Mouse (Mus musculus) cortical plate, adult 2 months (tissue): ENCODE data around the gene Nat9.

Experiments
- CTCF ChIP-seq: fragments of 200-500 bp; IDR thresholded peaks from 2 replicates; pipeline ENCODE4 v1.5.1; 2011; ENCODE audit warnings: mild to moderate bottlenecking, control low read depth, low read length; ENCODE audit not compliant: insufficient read depth; ENCODE audit errors: extremely low read depth
- POLR2A ChIP-seq: fragments of 200-500 bp; IDR thresholded peaks from 2 replicates; pipeline ENCODE4 v1.6.1; 2011; ENCODE audit warnings: mild to moderate bottlenecking, low read length, control low read depth; ENCODE audit not compliant: insufficient read depth; ENCODE audit errors: extremely low read depth

GRCm38 (mm10) chr11:115181913-115182638, 5.6 kb downstream of the Nat9 start:
- TF ChIP-seq CTCF = peak; percentile 90
- TF ChIP-seq POLR2A = no peak
